Mouse (Mus musculus) adrenal gland, postnatal 0 days (tissue): Measurements from ENCODE around the gene Itgae. TPM values are rescaled to one million over a fixed set of nuclear protein-coding genes. Genes with fewer than 3 reads are reported as not detected.

Experiments
- polyA plus RNA-seq: library from polyadenylated mRNA; unstranded; fragments of >200 nt; fragmentation: Nextera tagmentation; extraction: Ambion mirVana; gene quantifications from 2 replicates; pipeline ENCODE4 v1.2.1, GENCODE M21; 2015

Gene Itgae
- polyA plus RNA-seq = 0.03 and 0.21 TPM in 2 replicates

GRCm38 (mm10) chr11:73090283-73090682, at the start of gene Itgae:
Gene Itgae (plus strand): TSS chr11:73090583.

DNA sequence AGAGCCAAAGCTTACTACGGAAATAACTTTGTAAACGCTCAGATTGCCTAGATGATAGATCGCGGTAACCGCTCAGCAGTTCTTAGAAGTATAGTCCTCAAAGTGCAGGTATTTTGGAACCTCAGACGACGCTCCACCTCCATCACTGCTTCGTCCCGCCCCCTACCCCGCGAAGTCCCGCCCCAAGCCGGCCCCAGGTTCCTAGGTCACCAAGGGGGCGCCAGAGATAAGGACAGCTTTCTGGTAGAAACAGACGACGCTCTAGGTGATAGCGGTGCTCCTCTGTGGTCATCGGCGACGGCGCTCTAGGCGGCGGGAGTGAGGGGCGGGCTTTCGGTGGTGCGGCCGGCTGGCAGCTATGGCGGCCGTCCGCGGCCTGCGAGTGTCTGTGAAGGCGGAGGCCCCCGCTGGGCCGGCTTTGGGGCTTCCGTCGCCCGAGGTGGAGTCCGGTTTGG, 42.8 kb upstream of the Itgae start, which contains the start of gene Ncbp3:
TSS of gene Ncbp3 (plus strand) at position 242 of the 455 bp plus-strand sequence.

GRCm38 (mm10) chr11:73137591-73138501, 47.5 kb downstream of the Itgae start, which contains the start of gene Haspin:
Gene Haspin (minus strand): TSS chr11:73138294.

GRCm38 (mm10) chr11:73159957-73160810, 69.8 kb downstream of the Itgae start, which contains the start of gene P2rx5:
Gene P2rx5 (plus strand): TSS chr11:73160421.

DNA sequence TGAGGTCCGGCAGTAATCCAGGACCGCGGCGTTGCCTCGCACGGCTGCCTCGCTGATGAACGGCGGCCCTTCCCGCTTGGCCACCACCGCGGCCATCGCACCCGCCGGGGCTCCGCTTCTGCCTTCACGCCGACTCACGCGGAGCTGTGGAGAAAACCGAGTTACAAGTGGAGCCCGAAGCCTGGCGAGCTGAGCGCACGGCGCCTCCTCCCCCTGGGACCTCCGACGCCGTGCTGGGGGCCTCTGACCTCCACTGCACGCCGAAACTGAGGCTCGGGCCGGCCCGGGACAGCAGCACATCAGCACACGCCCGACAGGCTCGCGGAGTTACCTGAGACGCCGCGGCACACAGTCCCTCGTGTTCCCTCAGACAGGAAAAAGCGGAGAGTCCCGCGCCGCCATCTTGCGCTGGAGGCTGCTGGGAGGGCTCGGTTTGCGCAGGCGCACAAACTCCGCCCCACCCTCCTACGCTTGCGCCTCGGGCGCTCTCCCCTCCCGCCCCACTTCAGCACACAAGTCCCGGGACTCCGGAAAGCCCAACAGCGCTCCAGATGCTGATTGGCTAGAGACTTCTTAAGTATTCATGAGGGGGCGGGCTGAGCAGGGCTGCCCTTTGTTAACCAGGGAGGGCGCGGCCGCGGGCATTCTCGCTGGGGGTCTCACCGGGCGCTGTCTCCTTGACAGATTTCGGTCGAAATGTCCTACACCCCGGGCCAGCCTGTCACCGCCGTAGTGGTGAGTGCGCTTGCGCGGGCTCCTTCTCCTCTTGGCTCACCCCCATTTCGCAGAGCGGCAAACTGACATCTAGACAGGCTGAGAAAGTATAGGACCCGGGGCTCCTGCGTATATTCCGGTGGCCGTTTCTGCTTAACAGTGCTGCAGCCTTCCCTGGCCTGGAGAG, 86.5 kb downstream of the Itgae start, which contains the start of the genes Emc6 and Tax1bp3:
TSS of gene Emc6 (minus strand) at position 430 of the 901 bp plus-strand sequence.
TSS of gene Tax1bp3 (plus strand) at position 476 of the 901 bp plus-strand sequence.

Other genes with a start within 250 kb of the Itgae start
- 4.7 and 4.8 TPM in 2 replicates for gene Atp2a3, start 129.4 kb upstream of the Itgae start, polyA plus RNA-seq
- gene P2rx1, start 91.5 kb upstream of the Itgae start, polyA plus RNA-seq = 1.0 and 1.1 TPM in 2 replicates
- 2.2 and 2.8 TPM in 2 replicates for gene Camkk1, start 71.6 kb upstream of the Itgae start, polyA plus RNA-seq
- gene Ncbp3, start 42.8 kb upstream of the Itgae start, polyA plus RNA-seq = 5.6 and 8.5 TPM in 2 replicates
- 2.9 and 3.1 TPM in 2 replicates for gene Haspin, start 47.7 kb downstream of the Itgae start, polyA plus RNA-seq
- gene P2rx5, start 69.8 kb downstream of the Itgae start, polyA plus RNA-seq = 0.50 TPM in 2 replicates
- gene Emc6, start 86.5 kb downstream of the Itgae start, polyA plus RNA-seq = 111 and 130 TPM in 2 replicates
- 152 and 167 TPM in 2 replicates for gene Tax1bp3, start 86.5 kb downstream of the Itgae start, polyA plus RNA-seq
- gene Ctns, start 108.5 kb downstream of the Itgae start, polyA plus RNA-seq = 12.1 and 15.4 TPM in 2 replicates
- 4.2 and 5.5 TPM in 2 replicates for gene Shpk, start 108.9 kb downstream of the Itgae start, polyA plus RNA-seq
- 0.10 and 0.35 TPM in 2 replicates for gene Trpv1, start 143.7 kb downstream of the Itgae start, polyA plus RNA-seq
- 0.06 and 0.08 TPM in 2 replicates for gene Trpv3, start 176.8 kb downstream of the Itgae start, polyA plus RNA-seq
- 10.5 and 20.1 TPM in 2 replicates for gene Aspa, start 239.0 kb downstream of the Itgae start, polyA plus RNA-seq
- not detected in 2 replicates for gene Gm49340, start 239.2 kb downstream of the Itgae start, polyA plus RNA-seq
- 0.57 TPM in 1 of 2 replicates, not detected in the other for gene Spata22, start 239.2 kb downstream of the Itgae start, polyA plus RNA-seq